Mouse (Mus musculus) lung, embryonic 15.5 days (tissue): ENCODE data around the gene Slc35e1. TPM values are rescaled to one million over a fixed set of nuclear protein-coding genes. Genes with fewer than 3 reads are reported as not detected.
A peak's percentile ranks its signal among the peaks of the same experiment; 100 is the strongest.

ENCODE experiments used
- ATAC-seq: fragments of 200-750 bp; cut with Nextera tagmentation; 2 replicates; pipeline ENCODE4 v1.8.0; 2017; ENCODE audit warnings: moderate number of reproducible peaks, borderline replicate concordance; ENCODE audit not compliant: low FRiP score, low TSS enrichment; ENCODE audit errors: extremely low read depth
- H3K27ac ChIP-seq: fragments of 300-500 bp; sonication (generic); 2 replicates; pipeline ENCODE4 v1.5.1; 2015; ENCODE audit warnings: moderate library complexity, mild to moderate bottlenecking, inconsistent platforms
- H3K27me3 ChIP-seq: fragments of 300-500 bp; sonication (generic); 2 replicates; pipeline ENCODE4 v1.6.1; 2015; ENCODE audit warnings: inconsistent platforms
- H3K36me3 ChIP-seq: fragments of 300-500 bp; sonication (generic); 2 replicates; pipeline ENCODE4 v1.6.1; 2015; ENCODE audit warnings: inconsistent platforms
- H3K4me1 ChIP-seq: fragments of 300-500 bp; sonication (generic); 2 replicates; pipeline ENCODE4 v1.6.1; 2015; ENCODE audit warnings: inconsistent platforms
- H3K4me2 ChIP-seq: fragments of 300-500 bp; sonication (generic); 2 replicates; pipeline ENCODE4 v1.6.1; 2015; ENCODE audit warnings: inconsistent platforms, mild to moderate bottlenecking, moderate library complexity
- H3K4me3 ChIP-seq: fragments of 300-500 bp; sonication (generic); 2 replicates; pipeline ENCODE4 v1.5.1; 2015; ENCODE audit warnings: mild to moderate bottlenecking, inconsistent platforms
- H3K9ac ChIP-seq: fragments of 300-500 bp; sonication (generic); 2 replicates; pipeline ENCODE4 v1.6.1; 2015; ENCODE audit warnings: inconsistent platforms
- H3K9me3 ChIP-seq: fragments of 300-500 bp; sonication (generic); 2 replicates; pipeline ENCODE4 v1.6.1; 2016; ENCODE audit warnings: inconsistent platforms
- WGBS: fragments of 180-500 bp; shearing (Covaris S2); methylation state at CpG from one replicate; pipeline ENCODE4 v1.1.7; 2015; 5-methylcytosine and 5-hydroxymethylcytosine counted together
- polyA plus RNA-seq: library from polyadenylated mRNA; unstranded; fragments of >200 nt; fragmentation: Nextera tagmentation; extraction: Ambion mirVana; gene quantifications from 2 replicates; pipeline ENCODE4 v1.2.1, GENCODE M21; 2015

Gene Slc35e1
- 23.3 and 24.6 TPM in 2 replicates for polyA plus RNA-seq

DNA sequence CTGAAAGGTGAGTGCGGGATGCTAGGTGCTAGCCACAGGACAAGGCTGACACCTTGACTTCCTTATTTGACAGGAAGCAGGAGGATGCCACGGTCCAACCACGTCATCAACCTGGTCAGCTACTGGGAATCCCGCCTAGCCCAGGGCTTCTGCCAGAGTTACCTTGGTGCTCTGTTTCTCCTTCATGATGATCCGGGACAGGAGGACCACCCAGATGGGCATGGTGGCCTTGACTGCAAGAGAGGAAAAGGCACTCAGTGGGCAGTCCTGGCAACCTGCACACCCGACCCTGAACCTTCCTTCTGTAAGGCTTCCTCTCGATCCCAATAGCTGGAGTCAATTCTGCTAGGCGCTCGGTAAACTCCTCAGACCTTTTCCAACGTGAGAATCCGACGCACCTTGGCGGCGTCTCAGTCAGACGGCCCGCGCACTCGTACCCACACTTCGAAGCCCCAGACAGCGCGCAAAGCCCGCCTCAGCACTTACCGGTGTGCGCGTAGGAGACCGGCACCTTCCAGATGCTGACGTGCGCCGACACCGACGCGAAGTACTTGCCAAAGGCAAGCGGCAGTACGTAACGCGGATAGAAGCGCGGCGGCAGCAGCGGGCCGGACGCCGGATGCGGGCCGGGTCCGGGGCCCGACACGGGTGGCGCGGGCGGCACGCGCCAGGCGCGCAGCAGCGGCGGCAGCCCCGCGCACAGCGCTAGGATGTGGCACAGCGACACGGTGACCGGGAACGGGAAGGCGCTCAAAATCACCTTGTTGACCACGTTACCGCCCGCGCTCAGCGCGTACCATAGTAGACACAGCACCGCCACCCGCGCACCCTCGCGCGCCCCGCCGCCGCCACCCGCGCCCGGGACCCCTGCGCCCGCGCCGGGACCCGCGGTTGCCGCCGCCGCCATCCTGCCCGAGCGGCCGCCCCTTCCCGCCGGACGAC lies at the start of gene Slc35e1:
Gene Slc35e1, minus strand, starts transcription at position 935 of the 942 bp plus-strand sequence.
- Histone ChIP-seq H3K27ac (peak within 1 kb of the TSS; percentile 69), H3K27me3 (no peaks in the 10 kb centered on the region), H3K4me2 (peak within 1 kb of the TSS; percentile 77), H3K4me3 (peak within 1 kb of the TSS; percentile 82), H3K9me3 (no peaks in the 10 kb centered on the region), H3K4me1 (peaks cover 25% of the 10 kb centered on the region), H3K36me3 (peaks cover 49% of the 10 kb centered on the region), H3K9ac (peak within 1 kb of the TSS; percentile 82)
- ATAC-seq, result no peak; the same call in none of the 2 replicates
- WGBS, result under 1% methylated on average over 67 of the region's 98 CpGs

DNA sequence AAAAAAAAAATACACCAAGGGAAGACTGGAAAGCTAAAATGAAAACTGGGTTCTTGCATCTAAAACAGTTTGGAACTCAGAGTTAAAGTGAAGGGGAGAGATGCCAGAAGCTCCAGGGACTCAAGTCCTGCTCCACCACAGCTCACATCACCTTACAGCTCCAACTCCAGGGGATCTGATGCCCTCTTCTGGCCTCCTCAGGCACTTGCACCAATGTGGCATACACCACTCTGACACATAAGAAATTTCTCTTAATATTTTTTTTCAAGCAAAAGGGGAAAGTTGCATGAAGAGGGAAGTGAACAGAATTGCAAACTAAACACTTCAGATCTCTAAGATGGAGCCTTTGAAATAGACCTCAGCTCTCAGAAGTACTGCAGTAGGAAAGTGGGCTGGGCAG lies 46.8 kb upstream of the Slc35e1 start:
- H3K36me3 ChIP-seq, result peaks cover 7% of the 10 kb centered on the region
- no peak overlapping the region for H3K4me2 ChIP-seq
- no peaks in the 10 kb centered on the region for H3K27me3 ChIP-seq
- H3K9me3 ChIP-seq, result no peaks in the 10 kb centered on the region
- ATAC-seq, result no peak
- H3K9ac ChIP-seq, result no peak overlapping the region
- no peak overlapping the region for H3K27ac ChIP-seq
- H3K4me1 ChIP-seq, result no peaks in the 10 kb centered on the region
- no peak overlapping the region for H3K4me3 ChIP-seq

GRCm38 (mm10) chr8:72534888-72535287 lies 42.5 kb upstream of the Slc35e1 start:
- H3K4me1 ChIP-seq, result no peaks in the 10 kb centered on the region
- H3K9ac ChIP-seq, result no peak overlapping the region
- H3K36me3 ChIP-seq, result no peaks in the 10 kb centered on the region
- H3K27ac ChIP-seq, result no peak overlapping the region
- no peaks in the 10 kb centered on the region for H3K27me3 ChIP-seq
- no peak for ATAC-seq
- no peaks in the 10 kb centered on the region for H3K9me3 ChIP-seq
- no peak overlapping the region for H3K4me2 ChIP-seq
- 94% methylated on average over 3 of the region's 3 CpGs for WGBS
- no peak overlapping the region for H3K4me3 ChIP-seq

DNA sequence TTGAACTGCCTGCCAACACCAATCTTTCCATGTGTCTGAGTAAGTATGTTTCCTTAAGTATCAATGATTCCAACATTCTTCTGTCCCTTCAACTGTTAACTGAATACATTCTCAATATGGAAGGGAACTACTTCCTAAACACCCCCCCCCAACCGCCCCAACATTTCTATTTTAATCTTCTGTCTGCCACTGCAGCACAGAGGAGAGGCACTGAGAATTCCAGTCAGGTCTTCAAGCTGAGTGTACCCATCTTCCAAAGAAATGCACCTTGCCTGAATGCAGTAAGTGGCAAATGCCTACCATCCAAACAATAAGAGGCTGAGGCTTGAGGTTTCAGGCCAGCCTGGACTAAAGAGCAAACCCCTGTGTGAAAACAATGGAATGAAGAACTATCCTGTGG lies 39.7 kb upstream of the Slc35e1 start:
- Histone ChIP-seq H3K4me2 (no peak overlapping the region), H3K4me1 (no peaks in the 10 kb centered on the region), H3K27me3 (no peaks in the 10 kb centered on the region), H3K27ac (no peak overlapping the region), H3K4me3 (no peak overlapping the region), H3K9ac (no peak overlapping the region), H3K9me3 (no peaks in the 10 kb centered on the region), H3K36me3 (no peaks in the 10 kb centered on the region)
- WGBS, result 90% methylated on average over 1 of the region's 1 CpGs
- no peak for ATAC-seq

DNA sequence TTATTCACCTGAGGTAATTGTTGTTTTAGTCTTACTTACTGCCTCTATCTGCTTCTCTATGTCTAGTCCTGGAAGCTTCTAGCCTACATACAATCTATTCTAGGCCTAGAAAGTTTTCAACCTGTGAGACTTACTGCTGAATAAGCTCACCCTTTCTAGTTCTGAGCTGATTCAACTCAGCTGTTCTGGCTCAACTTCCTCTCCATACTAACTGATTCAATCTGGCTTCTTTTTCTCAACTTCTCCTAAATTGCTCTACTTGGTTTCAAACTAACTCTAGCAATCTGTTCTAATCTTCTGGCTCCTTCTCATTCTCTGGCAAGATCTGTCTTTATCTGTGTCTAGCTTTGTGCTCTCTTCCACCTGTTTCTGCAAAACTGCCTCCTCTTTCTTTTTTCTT lies 29.5 kb upstream of the Slc35e1 start:
- no peaks in the 10 kb centered on the region for H3K4me1 ChIP-seq

GRCm38 (mm10) chr8:72517421-72517988 lies 25.1 kb upstream of the Slc35e1 start:
- no peak overlapping the region for H3K9ac ChIP-seq
- H3K4me2 ChIP-seq, result no peak overlapping the region
- no peaks in the 10 kb centered on the region for H3K4me1 ChIP-seq
- ATAC-seq, result no peak
- H3K4me3 ChIP-seq, result no peak overlapping the region
- H3K27ac ChIP-seq, result no peak overlapping the region
- WGBS, result 67% methylated on average over 7 of the region's 7 CpGs
- no peaks in the 10 kb centered on the region for H3K27me3 ChIP-seq
- no peaks in the 10 kb centered on the region for H3K36me3 ChIP-seq
- no peaks in the 10 kb centered on the region for H3K9me3 ChIP-seq

More for the DNA sequence above, 29.5 kb upstream of the Slc35e1 start:
- Histone ChIP-seq H3K4me2 (no peak overlapping the region), H3K27me3 (no peaks in the 10 kb centered on the region), H3K9me3 (no peaks in the 10 kb centered on the region; the same call in 1 of the 2 replicates), H3K27ac (no peak overlapping the region), H3K9ac (no peak overlapping the region), H3K36me3 (no peaks in the 10 kb centered on the region), H3K4me3 (no peak overlapping the region)
- no peak for ATAC-seq

DNA sequence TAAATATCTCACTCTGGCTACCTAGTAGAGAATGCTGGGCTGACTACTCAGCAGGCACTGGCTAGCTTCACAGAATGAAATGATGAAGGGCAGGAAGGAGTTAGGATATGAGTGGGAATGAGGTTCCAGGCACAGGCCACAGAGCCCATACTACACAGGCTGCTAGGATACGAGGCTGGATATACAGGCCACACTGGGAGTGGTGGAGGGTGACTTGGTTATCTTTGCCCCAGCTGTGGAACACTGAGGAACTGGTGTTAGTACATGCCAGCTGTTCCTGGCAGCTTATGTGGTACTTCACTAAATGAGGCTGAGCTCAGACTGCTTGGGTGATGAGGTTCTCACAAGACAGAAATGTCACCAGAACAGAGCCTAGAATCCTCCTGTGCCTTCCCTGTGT lies 20.7 kb upstream of the Slc35e1 start:
- no peaks in the 10 kb centered on the region for H3K9me3 ChIP-seq
- whole genome bisulfite sequencing, result 46% methylated on average over 1 of the region's 1 CpGs
- H3K4me3 ChIP-seq, result no peak overlapping the region
- no peaks in the 10 kb centered on the region for H3K36me3 ChIP-seq
- H3K9ac ChIP-seq, result no peak overlapping the region
- H3K4me1 ChIP-seq, result no peaks in the 10 kb centered on the region
- H3K27ac ChIP-seq, result no peak overlapping the region
- no peak for ATAC-seq
- no peak overlapping the region for H3K4me2 ChIP-seq
- H3K27me3 ChIP-seq, result no peaks in the 10 kb centered on the region

- Histone ChIP-seq H3K4me3 (no peak overlapping the region), H3K4me1 (no peaks in the 10 kb centered on the region), H3K36me3 (no peaks in the 10 kb centered on the region), H3K27ac (no peak overlapping the region), H3K4me2 (no peak overlapping the region), H3K9ac (no peak overlapping the region), H3K27me3 (no peaks in the 10 kb centered on the region), H3K9me3 (no peaks in the 10 kb centered on the region)
- ATAC-seq, result no peak
- 79% methylated on average over 1 of the region's 1 CpGs for WGBS
Measured at GRCm38 (mm10) chr8:72512648-72513047, 20.2 kb upstream of the Slc35e1 start.

DNA sequence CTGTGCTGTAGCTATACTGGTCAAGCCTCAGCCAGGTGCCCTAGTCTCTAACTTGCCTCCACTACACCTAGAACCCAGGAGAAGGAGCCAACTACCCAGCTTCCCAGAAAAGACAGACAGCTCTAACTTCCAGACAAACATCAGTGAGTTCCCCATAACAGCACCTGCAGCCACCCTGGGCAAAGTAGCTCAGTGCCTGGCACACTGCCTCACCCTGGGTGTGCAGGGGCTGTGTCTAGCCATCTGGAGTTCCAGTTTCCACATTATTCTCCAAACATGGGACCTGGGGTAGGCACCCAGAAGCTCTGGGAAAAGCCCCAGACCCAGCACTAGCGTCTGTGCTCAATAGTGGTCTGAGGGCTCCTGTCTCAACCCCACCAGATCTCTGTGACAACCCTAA lies 15.1 kb upstream of the Slc35e1 start:
- Histone ChIP-seq H3K9ac (no peak overlapping the region), H3K9me3 (no peaks in the 10 kb centered on the region), H3K36me3 (no peaks in the 10 kb centered on the region), H3K4me3 (no peak overlapping the region), H3K27ac (no peak overlapping the region), H3K27me3 (no peaks in the 10 kb centered on the region), H3K4me2 (no peak overlapping the region), H3K4me1 (no peaks in the 10 kb centered on the region)
- no peak for ATAC-seq
- WGBS, result 73% methylated on average over 1 of the region's 1 CpGs

- no peak overlapping the region for H3K27ac ChIP-seq
- no peak overlapping the region for H3K4me3 ChIP-seq
- no peaks in the 10 kb centered on the region for H3K4me1 ChIP-seq
- no peaks in the 10 kb centered on the region for H3K36me3 ChIP-seq
- ATAC-seq, result no peak
- H3K4me2 ChIP-seq, result no peak overlapping the region
- H3K27me3 ChIP-seq, result no peaks in the 10 kb centered on the region
- no peaks in the 10 kb centered on the region for H3K9me3 ChIP-seq
- H3K9ac ChIP-seq, result no peak overlapping the region
Measured at GRCm38 (mm10) chr8:72504637-72505314, 12.4 kb upstream of the Slc35e1 start.

- no peaks in the 10 kb centered on the region for H3K9me3 ChIP-seq
- no peak overlapping the region for H3K4me2 ChIP-seq
- no peak overlapping the region for H3K9ac ChIP-seq
- H3K27me3 ChIP-seq, result no peaks in the 10 kb centered on the region
- no peak overlapping the region for H3K4me3 ChIP-seq
- no peak overlapping the region for H3K27ac ChIP-seq
- H3K36me3 ChIP-seq, result no peaks in the 10 kb centered on the region
- no peaks in the 10 kb centered on the region for H3K4me1 ChIP-seq
- ATAC-seq, result no peak
Measured at GRCm38 (mm10) chr8:72504137-72504536, 11.7 kb upstream of the Slc35e1 start.

GRCm38 (mm10) chr8:72500521-72500931 lies 8.1 kb upstream of the Slc35e1 start:
- no peak overlapping the region for H3K4me3 ChIP-seq
- H3K27me3 ChIP-seq, result no peaks in the 10 kb centered on the region
- H3K36me3 ChIP-seq, result peaks cover 14% of the 10 kb centered on the region
- H3K4me1 ChIP-seq, result no peaks in the 10 kb centered on the region
- H3K9ac ChIP-seq, result no peak overlapping the region
- no peak for ATAC-seq
- no peak overlapping the region for H3K27ac ChIP-seq
- 93% methylated on average over 1 of the region's 1 CpGs for WGBS
- H3K9me3 ChIP-seq, result no peaks in the 10 kb centered on the region
- H3K4me2 ChIP-seq, result no peak overlapping the region
